ENCODE assay signal across 8 mouse cellular contexts in the genomic region with DNA sequence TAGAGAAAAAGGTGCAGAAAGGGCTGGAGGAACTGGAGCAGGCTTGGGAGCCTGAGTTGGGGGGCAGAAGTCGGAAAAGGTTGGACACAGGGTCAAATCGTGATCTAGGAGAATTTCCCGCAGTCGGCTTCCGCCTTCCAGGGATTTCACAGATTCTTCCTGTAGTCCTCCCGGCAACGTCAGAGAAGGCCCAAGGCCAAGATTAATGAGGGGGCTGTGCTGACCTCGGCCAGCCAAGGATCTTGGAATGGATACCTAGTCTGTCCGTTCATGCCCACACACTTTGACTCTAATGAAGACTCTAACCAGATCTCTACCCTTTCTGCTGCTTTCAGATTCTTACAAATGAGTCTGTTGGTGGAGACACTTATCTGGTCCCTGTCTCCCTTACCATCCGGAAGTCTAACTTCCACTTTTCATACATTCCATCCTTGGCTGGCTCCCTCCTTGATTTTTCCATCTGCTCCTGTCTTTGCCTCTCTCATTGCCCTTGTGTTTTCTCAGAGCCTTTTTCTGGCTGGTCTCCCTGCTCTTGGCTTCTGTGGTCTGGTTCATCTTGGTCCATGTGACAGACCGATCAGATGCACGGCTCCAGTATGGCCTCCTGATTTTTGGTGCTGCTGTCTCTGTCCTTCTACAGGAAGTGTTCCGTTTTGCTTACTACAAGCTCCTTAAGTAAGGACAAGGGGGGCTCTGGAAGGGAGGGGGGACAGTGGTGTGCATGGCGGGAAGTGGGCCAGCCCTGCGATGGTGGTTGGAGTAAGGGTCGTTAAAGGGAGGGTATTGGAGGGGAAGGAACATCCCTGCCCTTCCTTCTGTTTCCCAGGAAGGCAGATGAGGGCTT. TPM values are rescaled to one million over a fixed set of nuclear protein-coding genes. Genes with fewer than 3 reads are reported as not detected.
DNase-seq lines count a peak whose midpoint lies in the region; TF ChIP-seq lines count a peak whose summit lies in the region.

No protein-coding gene starts in this region.

- TF ChIP-seq CTCF in ES-Bruce4 (IDR thresholded peaks at IDR 0.05; ENCODE audit: low read depth, low read length), result no peak
- no peak for TF ChIP-seq CTCF in lung, adult 2 months (IDR thresholded peaks at IDR 0.05; ENCODE audit: insufficient read depth, low read length)

- no peak overlapping the region for H3K27ac ChIP-seq in ES-Bruce4 (ENCODE audit: insufficient read depth, low read length)
- H3K27ac ChIP-seq in heart, embryonic 10.5 days, result peak overlapping the region; percentile 91

- no peaks in the 10 kb centered on the region for H3K9me3 ChIP-seq in ES-Bruce4 (replicated peaks; ENCODE audit: control insufficient read depth, insufficient read depth, low read length, poor library complexity, severe bottlenecking)
- no peaks in the 10 kb centered on the region for H3K9me3 ChIP-seq in heart, embryonic 10.5 days

- no peaks in the 10 kb centered on the region for H3K27me3 ChIP-seq in ES-Bruce4 (ENCODE audit: control insufficient read depth, insufficient read depth, low read length, poor library complexity, severe bottlenecking)
- no peaks in the 10 kb centered on the region for H3K27me3 ChIP-seq in heart, embryonic 10.5 days (ENCODE audit: insufficient read depth, poor library complexity, severe bottlenecking)

- DNase-seq in ZHBTc4 (ENCODE audit: low read depth, low spot score), result peak; percentile 23
- DNase-seq in embryo, embryonic 9.5 days (ENCODE audit: extremely low spot score), result peak; percentile 55
- no peak for DNase-seq in heart, embryonic 10.5 days (ENCODE audit: low spot score)
- DNase-seq in kidney, adult 9 months, result peak; percentile 87
- peak; percentile 62 for DNase-seq in lung, adult 2 months
- peak; percentile 68 for DNase-seq in ovary, postnatal 36 days (ENCODE audit: low spot score)
- no peak for DNase-seq in spleen, postnatal 4 days (ENCODE audit: low spot score in 2 of 2)

- TF ChIP-seq POLR2A in ES-Bruce4 (IDR thresholded peaks at IDR 0.05; ENCODE audit: insufficient read depth, low read length), result no peak
- TF ChIP-seq POLR2A in lung, adult 2 months (IDR thresholded peaks at IDR 0.05; ENCODE audit: borderline replicate concordance, extremely low read depth, low read depth, low read length), result peak; percentile 27; the same call in 1 of the 2 replicates

- whole genome bisulfite sequencing in heart, embryonic 10.5 days, result 9% methylated on average over 16 of the region's 16 CpGs
- 2% methylated on average over 16 of the region's 16 CpGs for WGBS in lung, adult 2 months

- peak overlapping the region; percentile 97 for H3K9ac ChIP-seq in ES-Bruce4 (ENCODE audit: low read depth, poor library complexity, severe bottlenecking)

- TF ChIP-seq EP300 in ES-Bruce4 (IDR thresholded peaks at IDR 0.05; ENCODE audit: insufficient read depth, low read depth, low read length), result no peak

- no peaks in the 10 kb centered on the region; the same call in 1 of the 2 replicates for H3K36me3 ChIP-seq in ES-Bruce4 (ENCODE audit: control insufficient read depth, insufficient read depth, low read length, poor library complexity, severe bottlenecking)
- peaks cover 20% of the 10 kb centered on the region for H3K36me3 ChIP-seq in heart, embryonic 10.5 days

- H3K4me3 ChIP-seq in ES-Bruce4 (ENCODE audit: low read depth, low read length), result peak overlapping the region; percentile 66
- H3K4me3 ChIP-seq in heart, embryonic 10.5 days, result peak overlapping the region; percentile 78
- H3K4me3 ChIP-seq in lung, adult 2 months (replicated peaks; ENCODE audit: extremely low read depth, low read depth, low read length), result peak overlapping the region; percentile 68

- peaks cover 11% of the 10 kb centered on the region for H3K4me1 ChIP-seq in ES-Bruce4 (ENCODE audit: control insufficient read depth, insufficient read depth, low read length)
- peaks cover 34% of the 10 kb centered on the region for H3K4me1 ChIP-seq in heart, embryonic 10.5 days
- H3K4me1 ChIP-seq in lung, adult 2 months (ENCODE audit: control insufficient read depth, insufficient read depth, low read length), result peaks cover 6% of the 10 kb centered on the region; the same call in 1 of the 2 replicates

RNA-seq across cellular contexts. Expression of a gene that starts 0.8 kb away (rescaled TPM):
- polyA plus RNA-seq in ES-Bruce4 (2011; ENCODE audit: insufficient read depth, insufficient read length, low read depth, missing spikeins), result 44.3 and 48.3 TPM in 2 replicates
- 30.4 and 39.4 TPM in 2 replicates for polyA plus RNA-seq in heart, embryonic 10.5 days (2016; fragmentation: Nextera tagmentation; extraction: Ambion mirVana)
- polyA plus RNA-seq in lung, adult 2 months (2012; rRNA removed), result 159 and 160 TPM in 2 replicates

RNA-seq across cellular contexts. Expression of a gene that starts 2.7 kb away (rescaled TPM):
- 3.6 and 5.4 TPM in 2 replicates for polyA plus RNA-seq in ES-Bruce4 (2011; ENCODE audit: insufficient read depth, insufficient read length, low read depth, missing spikeins)
- 18.5 and 26.4 TPM in 2 replicates for polyA plus RNA-seq in heart, embryonic 10.5 days (2016; fragmentation: Nextera tagmentation; extraction: Ambion mirVana)
- 81.5 and 113 TPM in 2 replicates for polyA plus RNA-seq in lung, adult 2 months (2012; rRNA removed)

RNA-seq across cellular contexts. Expression of a gene that starts 10.0 kb away (rescaled TPM):
- polyA plus RNA-seq in ES-Bruce4 (2011; ENCODE audit: insufficient read depth, insufficient read length, low read depth, missing spikeins), result 2.4 and 3.3 TPM in 2 replicates
- polyA plus RNA-seq in heart, embryonic 10.5 days (2016; fragmentation: Nextera tagmentation; extraction: Ambion mirVana), result 47.2 and 68.0 TPM in 2 replicates
- 28.8 and 36.1 TPM in 2 replicates for polyA plus RNA-seq in lung, adult 2 months (2012; rRNA removed)

RNA-seq across cellular contexts. Expression of a gene that starts 12.5 kb away (rescaled TPM):
- polyA plus RNA-seq in ES-Bruce4 (2011; ENCODE audit: insufficient read depth, insufficient read length, low read depth, missing spikeins), result 5.9 and 7.6 TPM in 2 replicates
- 6.0 and 10.7 TPM in 2 replicates for polyA plus RNA-seq in heart, embryonic 10.5 days (2016; fragmentation: Nextera tagmentation; extraction: Ambion mirVana)
- polyA plus RNA-seq in lung, adult 2 months (2012; rRNA removed), result 26.1 and 29.3 TPM in 2 replicates

RNA-seq across cellular contexts. Expression of a gene that starts 23.2 kb away (rescaled TPM):
- polyA plus RNA-seq in ES-Bruce4 (2011; ENCODE audit: insufficient read depth, insufficient read length, low read depth, missing spikeins), result 142 and 163 TPM in 2 replicates
- polyA plus RNA-seq in heart, embryonic 10.5 days (2016; fragmentation: Nextera tagmentation; extraction: Ambion mirVana), result 380 and 402 TPM in 2 replicates
- 37.7 and 69.0 TPM in 2 replicates for polyA plus RNA-seq in lung, adult 2 months (2012; rRNA removed)

Comparison
In these comparisons a context has a peak if more than half of its experiments do, and no peak if none do; other contexts are left out.
1. DNase-seq: peak in ZHBTc4 (single experiment), embryo, embryonic 9.5 days (single experiment), kidney, adult 9 months (single experiment), lung, adult 2 months (single experiment) and ovary, postnatal 36 days (single experiment); none in heart, embryonic 10.5 days (single experiment) and spleen, postnatal 4 days (0 of 2).
2. Peak in every context shown above with its lines, with median percentiles within 50 percentile points of each other: H3K4me3 ChIP-seq.